Mouse (Mus musculus): Measurements from ENCODE around the gene Tbck. TPM values are rescaled to one million over a fixed set of nuclear protein-coding genes. Genes with fewer than 3 reads are reported as not detected.

The Tbck gene
- polyA plus RNA-seq, 1 experiment from 2014 or later, result 31.8 TPM

DNA sequence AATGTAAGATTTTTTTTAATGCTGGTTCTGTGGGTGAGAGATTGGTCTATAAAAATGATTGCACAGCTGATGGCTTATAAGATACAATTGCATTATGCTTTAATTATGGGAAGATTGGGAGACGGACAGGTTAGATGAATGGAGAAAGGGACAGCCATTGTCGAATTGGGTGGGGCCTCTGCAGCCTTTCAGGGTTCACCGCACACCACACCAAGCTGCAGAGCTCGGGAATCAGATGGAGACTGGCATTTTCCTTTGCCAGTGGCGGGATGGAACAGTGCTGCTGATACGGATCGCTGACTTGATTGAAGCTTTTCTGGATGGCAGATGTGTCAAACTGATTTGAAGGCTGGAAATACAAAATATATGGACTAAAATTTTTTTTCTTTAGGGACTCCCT, 88.1 kb downstream of the Tbck start:
- no peaks in the 10 kb centered on the region for H3K27me3 ChIP-seq
- H3K4me2 ChIP-seq (replicated peaks), result no peak overlapping the region
- no peak overlapping the region for H3K27ac ChIP-seq (replicated peaks)
- 0 out of 2 replicates have a peak, but pooled peaks have one; percentile 38 for ATAC-seq (ENCODE audit: low FRiP score, low read depth)
- no peak overlapping the region for H3K4me3 ChIP-seq
- H3K9me3 ChIP-seq, result no peaks in the 10 kb centered on the region
- 35% methylated on average over 7 of the region's 7 CpGs for WGBS
- H3K36me3 ChIP-seq, result 0 out of 2 replicates have a peak, but pooled peaks cover 5% of the 10 kb centered on the region
- no peak overlapping the region for H3K9ac ChIP-seq (replicated peaks)
- H3K4me1 ChIP-seq, result no peaks in the 10 kb centered on the region

DNA sequence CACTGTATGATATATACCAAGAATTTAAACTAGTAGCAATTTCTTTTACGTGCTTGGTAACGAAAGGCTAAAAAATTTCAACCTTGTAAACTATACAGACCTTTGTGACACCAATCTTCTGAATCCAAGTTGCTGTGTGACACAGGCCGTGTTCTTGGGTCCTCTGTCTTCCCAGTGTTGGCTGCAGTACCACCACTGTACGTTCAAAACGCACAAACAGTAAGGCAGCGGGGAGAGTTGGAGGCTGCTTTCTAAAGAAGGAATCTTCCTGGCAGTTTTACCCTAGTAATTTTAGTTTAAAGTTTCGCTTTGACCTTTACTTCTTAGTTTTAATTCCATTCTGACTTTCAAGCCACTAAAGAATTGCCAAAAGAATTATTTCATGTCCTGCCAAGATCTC, 92.7 kb downstream of the Tbck start:
- no peak for ATAC-seq (ENCODE audit: low FRiP score, low read depth)
- no peaks in the 10 kb centered on the region for H3K27me3 ChIP-seq
- H3K4me3 ChIP-seq, result no peak overlapping the region
- no peak overlapping the region for H3K27ac ChIP-seq (replicated peaks)
- no peaks in the 10 kb centered on the region for H3K9me3 ChIP-seq
- WGBS, result 95% methylated on average over 7 of the region's 7 CpGs
- no peak overlapping the region for H3K4me2 ChIP-seq (replicated peaks)
- 0 out of 2 replicates have a peak, but pooled peaks cover 5% of the 10 kb centered on the region for H3K36me3 ChIP-seq
- no peak overlapping the region for H3K9ac ChIP-seq (replicated peaks)
- H3K4me1 ChIP-seq, result no peaks in the 10 kb centered on the region

DNA sequence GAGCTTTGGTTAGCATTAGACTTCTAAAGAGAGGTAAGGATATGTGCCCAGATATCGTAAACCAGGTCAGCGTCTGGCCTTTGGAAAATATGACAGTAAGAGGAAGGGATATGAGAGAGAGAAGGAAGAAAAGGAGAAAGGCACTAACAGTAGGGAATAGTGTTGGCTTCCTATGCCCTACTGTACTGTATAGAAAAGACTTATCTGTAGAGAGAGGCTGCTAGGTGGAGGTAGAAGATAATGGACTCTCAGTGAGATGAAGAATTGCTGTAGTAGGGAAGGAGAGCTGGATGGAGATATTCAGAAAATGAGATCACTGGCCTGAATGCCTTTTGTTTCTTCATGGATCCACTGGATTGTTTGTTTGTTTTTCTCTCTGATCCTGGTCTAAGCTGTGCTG, 97.2 kb downstream of the Tbck start:
- no peak overlapping the region for H3K4me3 ChIP-seq
- H3K4me2 ChIP-seq (replicated peaks), result no peak overlapping the region
- ATAC-seq (ENCODE audit: low FRiP score, low read depth), result no peak
- 0 out of 2 replicates have a peak, but pooled peaks cover 3% of the 10 kb centered on the region for H3K36me3 ChIP-seq
- no peaks in the 10 kb centered on the region for H3K27me3 ChIP-seq
- no peak overlapping the region for H3K27ac ChIP-seq (replicated peaks)
- H3K9me3 ChIP-seq, result no peaks in the 10 kb centered on the region
- H3K9ac ChIP-seq (replicated peaks), result no peak overlapping the region
- H3K4me1 ChIP-seq, result no peaks in the 10 kb centered on the region
- WGBS, result 100% methylated on average over 2 of the region's 2 CpGs

DNA sequence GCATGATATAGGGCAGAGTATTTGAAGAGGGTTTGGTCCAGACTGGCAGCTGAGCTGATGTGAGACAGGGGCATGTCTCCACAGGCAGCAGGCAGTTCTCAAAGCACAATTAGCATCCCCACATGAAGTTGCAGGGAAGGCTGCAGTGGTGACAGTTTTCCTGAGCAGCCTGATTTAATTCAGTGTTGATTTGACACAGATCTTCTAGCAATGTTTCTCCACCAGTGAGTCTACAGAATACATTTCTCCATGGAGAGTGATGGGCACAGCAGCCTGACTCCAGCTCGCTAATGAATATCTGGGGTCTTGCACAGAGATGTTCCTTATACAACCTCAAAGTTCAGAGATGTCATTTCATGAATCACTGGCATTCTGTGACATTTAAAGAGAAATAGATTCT, 99.1 kb downstream of the Tbck start:
- Histone ChIP-seq H3K9ac (replicated peaks) (no peak overlapping the region), H3K4me2 (replicated peaks) (no peak overlapping the region), H3K4me1 (no peaks in the 10 kb centered on the region), H3K27ac (replicated peaks) (no peak overlapping the region), H3K36me3 (no peaks in the 10 kb centered on the region), H3K27me3 (no peaks in the 10 kb centered on the region), H3K9me3 (no peaks in the 10 kb centered on the region), H3K4me3 (no peak overlapping the region)
- ATAC-seq (ENCODE audit: low FRiP score, low read depth), result no peak
- WGBS, result 84% methylated on average over 1 of the region's 1 CpGs

DNA sequence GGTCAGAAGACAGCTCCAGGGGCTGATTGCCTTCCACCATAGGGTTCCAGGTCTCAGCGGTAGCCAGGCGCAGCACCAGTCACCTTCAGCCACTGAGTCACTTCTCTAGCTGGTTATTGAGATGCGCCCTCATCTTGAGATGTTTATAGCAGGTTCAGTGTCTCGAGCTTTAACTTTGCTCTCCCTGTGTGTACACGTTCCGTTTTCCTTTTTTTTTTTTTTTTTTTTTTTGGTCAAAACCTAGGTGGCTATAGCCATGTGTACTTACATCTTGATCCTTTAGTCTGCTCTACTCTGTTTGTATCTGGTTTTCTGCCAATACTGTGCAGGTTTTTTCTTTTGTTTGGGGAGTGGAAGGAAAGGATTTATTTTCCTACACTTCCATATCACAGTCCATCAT, 100.8 kb downstream of the Tbck start:
- no peak for ATAC-seq (ENCODE audit: low FRiP score, low read depth)
- H3K9me3 ChIP-seq, result no peaks in the 10 kb centered on the region
- no peaks in the 10 kb centered on the region for H3K36me3 ChIP-seq
- H3K27ac ChIP-seq (replicated peaks), result no peak overlapping the region
- no peak overlapping the region for H3K4me2 ChIP-seq (replicated peaks)
- no peak overlapping the region for H3K4me3 ChIP-seq
- no peak overlapping the region for H3K9ac ChIP-seq (replicated peaks)
- H3K4me1 ChIP-seq, result no peaks in the 10 kb centered on the region
- WGBS, result 90% methylated on average over 6 of the region's 6 CpGs
- no peaks in the 10 kb centered on the region for H3K27me3 ChIP-seq

DNA sequence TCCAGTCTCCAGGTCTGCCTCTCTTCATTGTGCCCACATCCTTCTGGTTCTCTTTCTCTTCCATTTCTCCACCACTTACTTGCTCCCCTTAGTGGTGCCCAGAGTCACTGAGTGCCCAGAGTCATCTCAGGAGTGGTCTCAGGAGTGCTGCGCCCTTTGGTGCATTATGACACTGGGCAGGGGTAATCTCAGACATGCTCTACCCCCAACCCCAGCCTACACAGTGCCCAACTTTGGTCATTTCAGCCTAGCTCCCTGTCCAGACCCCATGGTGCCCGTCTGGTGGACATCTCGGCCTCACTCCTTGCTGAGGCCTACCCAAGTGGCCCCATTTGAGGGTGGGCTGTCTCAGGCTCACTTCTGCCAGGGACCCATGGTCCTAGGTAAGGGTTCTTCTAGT, 102.7 kb downstream of the Tbck start:
- H3K4me2 ChIP-seq (replicated peaks), result no peak overlapping the region
- ATAC-seq (ENCODE audit: low FRiP score, low read depth), result peak; percentile 28; the same call in 1 of the 2 replicates
- no peak overlapping the region for H3K27ac ChIP-seq (replicated peaks)
- WGBS, result 96% methylated on average over 3 of the region's 3 CpGs
- no peak overlapping the region for H3K4me3 ChIP-seq
- no peaks in the 10 kb centered on the region for H3K27me3 ChIP-seq
- H3K36me3 ChIP-seq, result no peaks in the 10 kb centered on the region
- H3K9me3 ChIP-seq, result no peaks in the 10 kb centered on the region
- H3K4me1 ChIP-seq, result no peaks in the 10 kb centered on the region
- H3K9ac ChIP-seq (replicated peaks), result no peak overlapping the region

DNA sequence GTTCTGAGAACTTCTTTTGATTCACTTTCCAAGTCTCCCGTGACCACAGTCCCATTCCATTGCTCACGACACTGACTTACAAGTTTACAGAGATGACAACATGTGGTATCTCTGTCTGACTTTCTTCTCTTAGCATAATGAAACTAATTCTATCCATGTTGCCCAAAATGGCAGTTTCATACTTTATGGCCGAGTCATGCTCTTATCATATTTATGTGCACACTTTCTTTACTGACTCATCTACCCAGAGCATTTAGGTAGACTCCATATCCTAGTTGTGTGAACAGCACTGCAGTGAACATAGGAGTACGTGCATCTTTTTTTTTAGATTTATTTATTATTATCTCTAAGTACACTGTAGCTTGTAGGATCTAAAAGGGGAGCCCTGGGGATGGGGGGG, 103.8 kb downstream of the Tbck start:
- Histone ChIP-seq H3K36me3 (no peaks in the 10 kb centered on the region), H3K9me3 (no peaks in the 10 kb centered on the region), H3K4me2 (replicated peaks) (no peak overlapping the region), H3K27ac (replicated peaks) (no peak overlapping the region), H3K4me3 (no peak overlapping the region), H3K27me3 (no peaks in the 10 kb centered on the region), H3K4me1 (no peaks in the 10 kb centered on the region), H3K9ac (replicated peaks) (no peak overlapping the region)
- 95% methylated on average over 4 of the region's 4 CpGs for WGBS
- no peak for ATAC-seq (ENCODE audit: low FRiP score, low read depth)

DNA sequence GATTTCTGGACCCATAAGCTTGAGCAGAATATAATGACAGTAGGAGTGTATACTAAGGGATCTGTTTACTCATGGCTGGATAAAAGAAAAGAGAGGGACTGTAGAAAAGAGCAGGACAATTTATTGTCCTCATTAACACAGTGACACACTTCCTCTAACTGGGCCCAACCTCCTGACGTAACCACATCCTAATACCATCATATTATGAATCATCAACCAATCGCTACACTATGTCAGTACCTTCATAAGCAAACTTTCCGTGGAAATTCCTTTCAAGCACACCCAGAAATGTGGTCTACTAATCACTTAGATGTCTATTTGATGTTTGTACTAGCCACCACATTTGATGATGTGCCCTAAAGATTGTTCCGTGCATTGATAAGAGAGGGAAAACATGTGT, 107.2 kb downstream of the Tbck start:
- Histone ChIP-seq H3K9me3 (no peaks in the 10 kb centered on the region), H3K36me3 (no peaks in the 10 kb centered on the region), H3K4me3 (no peak overlapping the region), H3K4me2 (replicated peaks) (no peak overlapping the region), H3K27ac (replicated peaks) (no peak overlapping the region), H3K27me3 (no peaks in the 10 kb centered on the region), H3K4me1 (no peaks in the 10 kb centered on the region), H3K9ac (replicated peaks) (no peak overlapping the region)
- WGBS, result 94% methylated on average over 4 of the region's 4 CpGs
- no peak for ATAC-seq (ENCODE audit: low FRiP score, low read depth)

DNA sequence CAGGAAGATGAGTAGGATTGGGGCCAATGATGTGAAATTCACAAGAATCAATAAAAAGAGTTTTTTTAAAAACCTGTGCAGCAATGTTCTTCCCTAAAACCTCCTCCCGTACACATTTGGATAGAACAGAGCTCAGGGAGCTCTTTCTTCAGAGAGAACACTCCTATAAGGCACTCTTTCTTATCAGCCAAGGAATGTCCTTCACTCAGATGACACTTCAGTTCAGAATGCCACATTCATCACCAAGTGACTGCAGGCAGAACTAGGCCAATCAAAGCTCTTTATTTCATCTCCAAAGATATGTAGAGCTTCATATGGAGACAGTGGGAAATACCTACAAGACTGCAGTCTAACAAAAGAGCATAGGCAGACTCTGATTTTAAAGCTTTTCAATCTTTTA, 116.3 kb downstream of the Tbck start:
- Histone ChIP-seq H3K36me3 (peaks cover 11% of the 10 kb centered on the region), H3K4me2 (replicated peaks) (no peak overlapping the region), H3K4me1 (no peaks in the 10 kb centered on the region), H3K4me3 (no peak overlapping the region), H3K27me3 (no peaks in the 10 kb centered on the region), H3K9ac (replicated peaks) (no peak overlapping the region), H3K9me3 (no peaks in the 10 kb centered on the region), H3K27ac (replicated peaks) (no peak overlapping the region)
- ATAC-seq (ENCODE audit: low FRiP score, low read depth), result no peak
- 91% methylated on average over 1 of the region's 1 CpGs for WGBS

DNA sequence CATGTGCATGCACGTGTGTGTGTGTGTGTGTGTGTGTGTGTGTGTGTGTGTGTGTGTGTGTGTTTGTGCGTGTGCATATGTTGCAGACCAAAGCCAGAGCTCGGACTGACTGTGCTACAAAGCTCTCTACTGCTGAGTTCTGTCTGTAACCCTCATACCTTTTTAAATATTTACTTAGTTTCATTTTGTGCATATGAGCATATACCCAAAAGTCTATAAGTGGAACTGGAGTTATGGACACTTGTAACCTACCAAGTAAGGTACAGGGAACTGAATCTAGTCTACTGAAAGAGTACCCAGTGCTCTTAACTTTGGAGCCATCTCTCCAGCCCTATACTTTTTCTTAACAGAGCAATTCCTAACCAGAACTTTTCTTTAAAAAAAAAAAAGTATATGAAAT, 118.0 kb downstream of the Tbck start:
- Histone ChIP-seq H3K36me3 (peaks cover 8% of the 10 kb centered on the region), H3K4me3 (no peak overlapping the region), H3K9ac (replicated peaks) (no peak overlapping the region), H3K27ac (replicated peaks) (no peak overlapping the region), H3K9me3 (no peaks in the 10 kb centered on the region), H3K4me2 (replicated peaks) (no peak overlapping the region), H3K4me1 (no peaks in the 10 kb centered on the region), H3K27me3 (no peaks in the 10 kb centered on the region)
- 89% methylated on average over 3 of the region's 3 CpGs for WGBS
- ATAC-seq (ENCODE audit: low FRiP score, low read depth), result no peak

DNA sequence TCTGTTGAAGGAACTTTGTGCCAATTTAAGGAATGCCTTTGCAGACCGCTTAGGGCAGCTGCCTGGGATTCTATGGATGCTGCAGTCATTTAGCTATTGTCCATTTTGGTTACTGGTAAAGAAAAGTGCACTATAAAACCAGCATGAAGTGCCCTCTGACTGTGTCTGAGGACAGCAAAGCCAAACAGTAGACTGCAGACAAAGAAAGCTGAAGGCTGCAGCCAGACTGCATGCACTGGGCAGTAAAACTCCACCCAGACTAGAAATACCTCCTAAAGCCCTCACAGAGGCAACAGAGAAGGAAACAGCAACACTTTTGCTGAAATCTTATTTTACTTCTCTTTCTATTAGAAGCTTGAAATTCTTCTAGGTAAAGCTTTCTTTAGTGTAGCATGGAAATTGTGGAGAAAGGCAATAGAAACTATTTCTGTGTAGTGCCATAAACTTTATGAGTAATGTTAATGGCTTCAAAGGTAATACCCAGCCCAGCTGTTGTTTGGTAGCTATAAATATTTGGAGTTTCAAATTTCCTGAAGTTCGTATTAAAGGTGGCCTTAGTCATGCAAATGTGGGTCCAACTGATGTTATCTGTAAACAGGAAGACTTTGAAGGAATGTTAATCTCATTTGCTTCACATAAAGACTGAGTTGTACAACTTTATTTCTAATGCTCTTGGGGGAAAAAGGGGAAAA, 124.1 kb downstream of the Tbck start:
- H3K9ac ChIP-seq (replicated peaks), result no peak overlapping the region
- H3K27ac ChIP-seq (replicated peaks), result no peak overlapping the region
- H3K36me3 ChIP-seq, result peaks cover 5% of the 10 kb centered on the region
- no peak overlapping the region for H3K4me2 ChIP-seq (replicated peaks)
- no peak overlapping the region for H3K4me3 ChIP-seq
- H3K9me3 ChIP-seq, result no peaks in the 10 kb centered on the region
- ATAC-seq (ENCODE audit: low FRiP score, low read depth), result no peak
- H3K27me3 ChIP-seq, result no peaks in the 10 kb centered on the region
- 73% methylated on average over 2 of the region's 2 CpGs for WGBS
- H3K4me1 ChIP-seq, result no peaks in the 10 kb centered on the region

DNA sequence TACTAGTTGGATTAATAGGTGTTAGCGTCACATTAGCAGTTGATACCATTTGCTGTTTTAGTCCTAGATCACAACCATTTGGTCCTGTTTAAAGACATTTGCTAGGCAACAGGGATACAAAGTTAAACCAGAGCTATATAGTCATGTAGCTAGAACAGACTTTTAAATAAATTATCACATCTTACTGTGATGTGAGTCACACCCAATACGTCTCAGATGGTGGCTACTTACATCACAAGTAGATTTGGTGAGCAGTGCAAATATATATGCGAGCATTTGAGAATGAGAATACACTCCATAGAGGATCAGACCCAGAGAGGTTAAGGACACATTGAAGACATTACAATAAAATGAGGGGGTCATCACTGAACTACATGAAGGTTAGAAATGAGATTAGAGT, 125.0 kb downstream of the Tbck start:
- WGBS, result 89% methylated on average over 3 of the region's 3 CpGs
- ATAC-seq (ENCODE audit: low FRiP score, low read depth), result no peak
- no peak overlapping the region for H3K4me2 ChIP-seq (replicated peaks)
- H3K9me3 ChIP-seq, result no peaks in the 10 kb centered on the region
- H3K4me3 ChIP-seq, result no peak overlapping the region
- H3K27me3 ChIP-seq, result no peaks in the 10 kb centered on the region
- no peak overlapping the region for H3K9ac ChIP-seq (replicated peaks)
- no peaks in the 10 kb centered on the region for H3K36me3 ChIP-seq
- H3K4me1 ChIP-seq, result no peaks in the 10 kb centered on the region
- H3K27ac ChIP-seq (replicated peaks), result no peak overlapping the region

DNA sequence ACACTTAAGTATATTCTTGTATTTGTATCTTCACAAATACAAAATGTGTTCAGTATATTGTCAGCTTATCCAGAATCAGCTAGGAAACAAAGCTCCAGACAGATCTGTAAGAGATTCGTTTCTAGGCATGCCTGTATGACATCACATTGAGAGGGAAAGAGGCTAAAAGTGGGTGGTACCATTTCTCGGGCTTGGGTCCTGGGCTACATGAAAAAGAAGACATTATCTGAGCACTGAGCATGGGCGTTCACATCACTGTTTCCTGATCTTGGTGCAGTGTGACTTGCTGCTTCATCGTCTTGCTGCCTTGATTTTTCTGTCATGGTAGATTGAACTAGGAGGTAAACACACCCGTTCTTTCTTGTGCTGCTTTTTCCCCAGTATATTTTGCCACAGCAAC, 127.8 kb downstream of the Tbck start:
- Histone ChIP-seq H3K9me3 (no peaks in the 10 kb centered on the region), H3K4me2 (replicated peaks) (no peak overlapping the region), H3K36me3 (no peaks in the 10 kb centered on the region), H3K27ac (replicated peaks) (no peak overlapping the region), H3K4me1 (no peaks in the 10 kb centered on the region), H3K4me3 (no peak overlapping the region), H3K9ac (replicated peaks) (no peak overlapping the region), H3K27me3 (no peaks in the 10 kb centered on the region)
- 83% methylated on average over 5 of the region's 5 CpGs for WGBS
- no peak for ATAC-seq (ENCODE audit: low FRiP score, low read depth)

All from midbrain, embryonic 12.5 days (tissue).